Comparison of ENCODE assay signal across 8 mouse cellular contexts in genomic region chr13:98317246-98317677, GRCm38 (mm10). TPM values are rescaled to one million over a fixed set of nuclear protein-coding genes. Genes with fewer than 3 reads are reported as not detected.
DNase-seq lines count a peak whose midpoint lies in the region; ATAC-seq and TF ChIP-seq lines count a peak whose summit lies in the region.

No protein-coding gene starts in this region.

- peaks cover 4% of the 10 kb centered on the region; the same call in 1 of the 2 replicates for H3K4me1 ChIP-seq in kidney, adult 2 months (ENCODE audit: control insufficient read depth, insufficient read depth, low read length)
- H3K4me1 ChIP-seq in bone marrow, adult 2 months (ENCODE audit: control insufficient read depth, insufficient read depth, low read length) = no peaks in the 10 kb centered on the region; the same call in 1 of the 2 replicates
- H3K4me1 ChIP-seq in hindbrain, embryonic 11.5 days (replicated peaks; ENCODE audit: control insufficient read depth, insufficient read depth, low read length) = 0 out of 2 replicates have a peak, but pooled peaks cover 2% of the 10 kb centered on the region

- TF ChIP-seq CTCF in kidney, adult 2 months (conservative IDR thresholded peaks at IDR 0.05; ENCODE audit: insufficient read depth, insufficient read length, low read depth, low read length) = 0 out of 2 replicates have a peak, but pooled peaks have one; percentile 15
- no peak for TF ChIP-seq CTCF in bone marrow, adult 2 months (IDR thresholded peaks at IDR 0.05; ENCODE audit: control insufficient read depth, insufficient read depth, low read length)

- H3K9ac ChIP-seq in hindbrain, embryonic 11.5 days (ENCODE audit: low read depth, low read length) = peak overlapping the region; percentile 96

- H3K4me3 ChIP-seq in kidney, adult 2 months (ENCODE audit: insufficient read depth, low read depth, low read length) = peak overlapping the region; percentile 99
- H3K4me3 ChIP-seq in bone marrow, adult 2 months (replicated peaks; ENCODE audit: control insufficient read depth, low read depth, low read length) = peak overlapping the region; percentile 76
- H3K4me3 ChIP-seq in hindbrain, embryonic 11.5 days (ENCODE audit: low read depth, low read length) = peak overlapping the region; percentile 100

- peak overlapping the region; percentile 46 for H3K4me2 ChIP-seq in hindbrain, embryonic 11.5 days (replicated peaks; ENCODE audit: low read depth, low read length)

- TF ChIP-seq POLR2A in kidney, adult 2 months (IDR thresholded peaks at IDR 0.05; ENCODE audit: low read depth, low read length) = no peak
- no peak for TF ChIP-seq POLR2A in bone marrow, adult 2 months (IDR thresholded peaks at IDR 0.05; ENCODE audit: borderline replicate concordance, control insufficient read depth, low read depth, low read length)

- peaks cover 8% of the 10 kb centered on the region for H3K36me3 ChIP-seq in kidney, adult 2 months (ENCODE audit: control insufficient read depth, insufficient read depth, low read length)
- H3K36me3 ChIP-seq in hindbrain, embryonic 11.5 days (ENCODE audit: control insufficient read depth, insufficient read depth, low read length) = no peaks in the 10 kb centered on the region

- H3K27me3 ChIP-seq in kidney, adult 2 months (replicated peaks; ENCODE audit: control insufficient read depth, insufficient read depth, low read length) = no peaks in the 10 kb centered on the region
- H3K27me3 ChIP-seq in hindbrain, embryonic 11.5 days (ENCODE audit: control insufficient read depth, insufficient read depth, low read length) = no peaks in the 10 kb centered on the region

- 2% methylated on average over 16 of the region's 16 CpGs for WGBS in kidney, adult 2 months
- WGBS in bone marrow, adult 2 months = 2% methylated on average over 16 of the region's 16 CpGs
- 3% methylated on average over 16 of the region's 16 CpGs for WGBS in hindbrain, embryonic 11.5 days

- intact Hi-C loops in left cerebral cortex, postnatal 36 days (cut with DNase I) = loop anchor here (5.0 kb wide), 1 partner anchor 55 kb away; the partner anchor contains the start of genes Ankra2 and Utp15

- H3K27ac ChIP-seq in kidney, adult 2 months (ENCODE audit: insufficient read depth, low read depth, low read length) = peak overlapping the region; percentile 97
- peak overlapping the region; percentile 94 for H3K27ac ChIP-seq in bone marrow, adult 2 months (ENCODE audit: control insufficient read depth, insufficient read depth, low read depth, low read length, poor library complexity)
- peak overlapping the region; percentile 74 for H3K27ac ChIP-seq in hindbrain, embryonic 11.5 days (ENCODE audit: low read depth, low read length)

- H3K9me3 ChIP-seq in hindbrain, embryonic 11.5 days (ENCODE audit: control insufficient read depth, low read length) = no peaks in the 10 kb centered on the region

- no peak for DNase-seq in kidney, adult 2 months
- no peak for DNase-seq in kidney, postnatal 25 days
- DNase-seq in hindbrain, embryonic 11.5 days (ENCODE audit: low spot score) = no peak
- DNase-seq in spleen, adult 18-20 months = no peak
- no peak for DNase-seq in left cerebral cortex, postnatal 36 days (ENCODE audit: low spot score in 2 of 2)
- no peak for DNase-seq in spleen, postnatal 4 days (ENCODE audit: low spot score in 2 of 2)

- ATAC-seq in hindbrain, embryonic 11.5 days (ENCODE audit: low FRiP score) = peak; percentile 18; the same call in 1 of the 2 replicates
- 0 out of 2 replicates have a peak, but pooled peaks have one; percentile 11 for ATAC-seq in megakaryocyte-erythroid progenitor cell, adult 5-6 weeks (replicated peaks; ENCODE audit: low FRiP score, low TSS enrichment, poor library complexity, severe bottlenecking)

RNA-seq across cellular contexts. Expression of gene Btf3, which starts 0.5 kb away (rescaled TPM):
- 153 and 173 TPM in 2 replicates for polyA plus RNA-seq in kidney, adult 2 months (2012; rRNA removed)
- 419 and 484 TPM in 2 replicates for polyA plus RNA-seq in bone marrow, adult 2 months (2011; ENCODE audit: insufficient read depth, insufficient read length, low replicate concordance, missing spikeins)
- 784 and 800 TPM in 2 replicates for polyA plus RNA-seq in hindbrain, embryonic 11.5 days (2014; fragmentation: Nextera tagmentation; extraction: Ambion mirVana)
- total RNA-seq in megakaryocyte-erythroid progenitor cell, adult 5-6 weeks (2014; fragmentation: Nextera tagmentation) = 1,176 and 1,210 TPM in 2 replicates
- 2,564 and 2,726 TPM in 2 replicates for total RNA-seq in megakaryocyte-erythroid progenitor cell, adult 5-6 weeks (2017)
- 100 to 1,000 TPM; 170 to 181 TPM for total RNA-seq in left cerebral cortex, postnatal 36 days (2021)

RNA-seq across cellular contexts. Expression of gene Foxd1, which starts 36.8 kb away (rescaled TPM):
- polyA plus RNA-seq in kidney, adult 2 months (2012; rRNA removed) = 0.91 and 1.1 TPM in 2 replicates
- polyA plus RNA-seq in bone marrow, adult 2 months (2011; ENCODE audit: insufficient read depth, insufficient read length, low replicate concordance, missing spikeins) = not detected in 2 replicates
- 4.6 and 5.0 TPM in 2 replicates for polyA plus RNA-seq in hindbrain, embryonic 11.5 days (2014; fragmentation: Nextera tagmentation; extraction: Ambion mirVana)
- not detected in 2 replicates for total RNA-seq in megakaryocyte-erythroid progenitor cell, adult 5-6 weeks (2014; fragmentation: Nextera tagmentation)
- not detected in 2 replicates for total RNA-seq in megakaryocyte-erythroid progenitor cell, adult 5-6 weeks (2017)
- 1 to 10 TPM; 1.1 to 2.1 TPM for total RNA-seq in left cerebral cortex, postnatal 36 days (2021)

RNA-seq across cellular contexts. Expression of gene Gm21976, which starts 37.6 kb away (rescaled TPM):
- not detected in 2 replicates for polyA plus RNA-seq in kidney, adult 2 months (2012; rRNA removed)
- not detected in 2 replicates for polyA plus RNA-seq in bone marrow, adult 2 months (2011; ENCODE audit: insufficient read depth, insufficient read length, low replicate concordance, missing spikeins)
- not detected in 2 replicates for polyA plus RNA-seq in hindbrain, embryonic 11.5 days (2014; fragmentation: Nextera tagmentation; extraction: Ambion mirVana)
- total RNA-seq in megakaryocyte-erythroid progenitor cell, adult 5-6 weeks (2014; fragmentation: Nextera tagmentation) = not detected in 2 replicates
- not detected in 2 replicates for total RNA-seq in megakaryocyte-erythroid progenitor cell, adult 5-6 weeks (2017)
- total RNA-seq in left cerebral cortex, postnatal 36 days (2021) = not detected

RNA-seq across cellular contexts. Expression of gene Ankra2, which starts 54.4 kb away (rescaled TPM):
- polyA plus RNA-seq in kidney, adult 2 months (2012; rRNA removed) = 9.9 and 11.1 TPM in 2 replicates
- 7.7 and 9.3 TPM in 2 replicates for polyA plus RNA-seq in bone marrow, adult 2 months (2011; ENCODE audit: insufficient read depth, insufficient read length, low replicate concordance, missing spikeins)
- 40.1 and 40.9 TPM in 2 replicates for polyA plus RNA-seq in hindbrain, embryonic 11.5 days (2014; fragmentation: Nextera tagmentation; extraction: Ambion mirVana)
- total RNA-seq in megakaryocyte-erythroid progenitor cell, adult 5-6 weeks (2014; fragmentation: Nextera tagmentation) = 37.7 and 42.4 TPM in 2 replicates
- total RNA-seq in megakaryocyte-erythroid progenitor cell, adult 5-6 weeks (2017) = 21.6 and 25.0 TPM in 2 replicates
- total RNA-seq in left cerebral cortex, postnatal 36 days (2021) = 10 to 100 TPM; 48.3 to 53.0 TPM

RNA-seq across cellular contexts. Expression of gene Utp15, which starts 54.4 kb away (rescaled TPM):
- 5.3 and 6.9 TPM in 2 replicates for polyA plus RNA-seq in kidney, adult 2 months (2012; rRNA removed)
- polyA plus RNA-seq in bone marrow, adult 2 months (2011; ENCODE audit: insufficient read depth, insufficient read length, low replicate concordance, missing spikeins) = 3.9 and 12.0 TPM in 2 replicates
- 33.9 and 46.3 TPM in 2 replicates for polyA plus RNA-seq in hindbrain, embryonic 11.5 days (2014; fragmentation: Nextera tagmentation; extraction: Ambion mirVana)
- 34.4 and 45.7 TPM in 2 replicates for total RNA-seq in megakaryocyte-erythroid progenitor cell, adult 5-6 weeks (2014; fragmentation: Nextera tagmentation)
- 57.2 and 67.9 TPM in 2 replicates for total RNA-seq in megakaryocyte-erythroid progenitor cell, adult 5-6 weeks (2017)
- 10 to 100 TPM; 19.5 to 21.2 TPM for total RNA-seq in left cerebral cortex, postnatal 36 days (2021)
